Mouse (Mus musculus) hindbrain, embryonic 13.5 days (tissue): ENCODE results near the gene Cxcr5. TPM values are rescaled to one million over a fixed set of nuclear protein-coding genes. Genes with fewer than 3 reads are reported as not detected.

Source experiments
- ATAC-seq: fragments of 200-750 bp; cut with Nextera tagmentation; 2 replicates; pipeline ENCODE4 v1.8.0; 2017; ENCODE audit warnings: moderate TSS enrichment; ENCODE audit not compliant: low FRiP score
- H3K27ac ChIP-seq: fragments of 300-500 bp; sonication (generic); 2 replicates; pipeline ENCODE4 v1.5.1; 2015; ENCODE audit warnings: inconsistent platforms, mild to moderate bottlenecking, moderate library complexity
- H3K27me3 ChIP-seq: fragments of 300-500 bp; sonication (generic); 2 replicates; pipeline ENCODE4 v1.6.1; 2015; ENCODE audit warnings: mild to moderate bottlenecking, inconsistent platforms
- H3K36me3 ChIP-seq: fragments of 300-500 bp; sonication (generic); 2 replicates; pipeline ENCODE4 v1.6.1; 2015; ENCODE audit warnings: mild to moderate bottlenecking, inconsistent platforms
- H3K4me1 ChIP-seq: fragments of 300-500 bp; sonication (generic); replicated peaks from 2 replicates; pipeline ENCODE4 v1.6.1; 2015; ENCODE audit warnings: inconsistent platforms
- H3K4me2 ChIP-seq: fragments of 300-500 bp; sonication (generic); 2 replicates; pipeline ENCODE4 v1.6.1; 2015; ENCODE audit warnings: inconsistent platforms, mild to moderate bottlenecking, moderate library complexity
- H3K4me3 ChIP-seq: fragments of 300-500 bp; sonication (generic); 2 replicates; pipeline ENCODE4 v1.5.1; 2015; ENCODE audit warnings: mild to moderate bottlenecking, inconsistent platforms
- H3K9ac ChIP-seq: fragments of 300-500 bp; sonication (generic); 2 replicates; pipeline ENCODE4 v1.6.1; 2015; ENCODE audit warnings: mild to moderate bottlenecking, inconsistent platforms
- H3K9me3 ChIP-seq: fragments of 300-500 bp; sonication (generic); 2 replicates; pipeline ENCODE4 v1.6.1; 2016; ENCODE audit warnings: inconsistent platforms
- WGBS: fragments of 180-500 bp; shearing (Covaris S2); methylation state at CpG from one replicate; pipeline ENCODE4 v1.1.7; 2015; 5-methylcytosine and 5-hydroxymethylcytosine counted together
- polyA plus RNA-seq: library from polyadenylated mRNA; unstranded; fragments of >200 nt; fragmentation: Nextera tagmentation; extraction: Ambion mirVana; gene quantifications from 2 replicates; pipeline ENCODE4 v1.2.1, GENCODE M21; 2015

Cxcr5 gene
- polyA plus RNA-seq, 1 experiment from 2014 or later, result 0.10 TPM

DNA sequence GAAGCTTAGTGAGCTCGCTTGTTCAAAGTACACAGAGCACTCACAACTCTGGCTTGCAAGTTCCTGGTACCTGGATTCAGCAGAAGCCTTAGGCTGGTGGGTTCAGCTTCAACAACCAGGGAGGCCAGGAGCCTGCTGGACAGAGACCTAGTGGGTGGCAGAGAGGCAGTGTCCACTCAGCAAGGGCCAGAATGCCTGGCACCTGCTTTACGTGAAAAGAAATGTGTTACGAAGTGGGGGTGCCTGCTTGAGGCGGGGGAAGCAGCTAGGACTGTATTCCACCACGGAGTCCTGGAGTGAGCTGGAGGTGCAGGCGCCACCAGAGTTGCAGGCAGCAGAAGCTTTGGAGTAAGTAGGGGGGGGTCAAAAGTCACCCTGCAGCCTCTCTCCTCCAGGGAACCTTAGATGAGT lies 76.6 kb downstream of the Cxcr5 start:
- H3K36me3 ChIP-seq, result no peaks in the 10 kb centered on the region
- peak overlapping the region; percentile 99 for H3K4me2 ChIP-seq
- H3K9me3 ChIP-seq, result no peaks in the 10 kb centered on the region
- H3K4me3 ChIP-seq, result peak overlapping the region; percentile 90
- ATAC-seq, result no peak
- H3K27ac ChIP-seq, result no peak overlapping the region
- WGBS, result 42% methylated on average over 6 of the region's 6 CpGs
- H3K9ac ChIP-seq, result peak overlapping the region; percentile 98
- no peaks in the 10 kb centered on the region for H3K27me3 ChIP-seq
- H3K4me1 ChIP-seq, result peaks cover 81% of the 10 kb centered on the region

DNA sequence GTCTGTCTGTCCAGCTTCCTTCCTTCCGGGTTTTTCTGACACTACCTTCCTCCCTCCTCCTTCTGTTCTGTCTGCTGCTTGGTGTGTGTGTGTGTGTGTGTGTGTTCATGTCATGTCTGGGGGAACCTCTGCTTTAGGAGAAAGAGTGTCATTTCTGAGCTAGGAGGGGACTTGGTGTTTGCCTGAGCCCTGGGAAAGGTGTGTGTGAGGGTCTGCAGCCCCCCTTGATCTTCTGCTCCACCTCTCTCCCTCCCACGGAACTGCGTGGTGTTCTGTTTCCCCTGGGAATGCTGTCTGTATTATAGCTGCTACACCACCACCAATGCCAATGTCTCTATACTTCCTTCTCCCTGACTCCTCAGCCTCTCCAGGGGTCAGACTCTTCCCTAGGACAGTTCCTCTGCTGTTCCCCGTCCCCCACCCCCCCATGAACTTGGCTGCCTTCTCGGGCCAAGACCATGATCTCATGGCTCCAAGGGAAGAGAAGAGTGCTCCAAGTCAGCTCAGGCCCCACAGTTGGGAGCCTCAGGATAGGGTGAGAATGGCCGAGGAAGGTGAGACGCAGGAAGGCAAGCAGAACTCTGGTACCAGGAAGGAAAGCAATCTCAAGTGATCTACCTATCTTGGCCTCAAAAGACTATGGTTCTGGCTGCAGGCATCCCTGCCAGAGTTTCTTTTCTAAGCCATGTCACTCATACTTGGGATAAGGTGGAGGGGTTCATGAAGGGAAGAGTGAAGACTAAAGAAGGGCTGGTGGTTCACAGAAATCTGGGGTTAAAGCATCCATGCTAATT lies 77.2 kb downstream of the Cxcr5 start:
- H3K27ac ChIP-seq, result peak overlapping the region; percentile 98; the same call in 1 of the 2 replicates
- 38% methylated on average over 7 of the region's 7 CpGs for WGBS
- H3K9me3 ChIP-seq, result no peaks in the 10 kb centered on the region
- no peaks in the 10 kb centered on the region for H3K36me3 ChIP-seq
- H3K4me1 ChIP-seq, result peaks cover 79% of the 10 kb centered on the region
- peak overlapping the region; percentile 98 for H3K9ac ChIP-seq
- peak overlapping the region; percentile 99 for H3K4me2 ChIP-seq
- no peak for ATAC-seq
- no peaks in the 10 kb centered on the region for H3K27me3 ChIP-seq
- H3K4me3 ChIP-seq, result peak overlapping the region; percentile 90

DNA sequence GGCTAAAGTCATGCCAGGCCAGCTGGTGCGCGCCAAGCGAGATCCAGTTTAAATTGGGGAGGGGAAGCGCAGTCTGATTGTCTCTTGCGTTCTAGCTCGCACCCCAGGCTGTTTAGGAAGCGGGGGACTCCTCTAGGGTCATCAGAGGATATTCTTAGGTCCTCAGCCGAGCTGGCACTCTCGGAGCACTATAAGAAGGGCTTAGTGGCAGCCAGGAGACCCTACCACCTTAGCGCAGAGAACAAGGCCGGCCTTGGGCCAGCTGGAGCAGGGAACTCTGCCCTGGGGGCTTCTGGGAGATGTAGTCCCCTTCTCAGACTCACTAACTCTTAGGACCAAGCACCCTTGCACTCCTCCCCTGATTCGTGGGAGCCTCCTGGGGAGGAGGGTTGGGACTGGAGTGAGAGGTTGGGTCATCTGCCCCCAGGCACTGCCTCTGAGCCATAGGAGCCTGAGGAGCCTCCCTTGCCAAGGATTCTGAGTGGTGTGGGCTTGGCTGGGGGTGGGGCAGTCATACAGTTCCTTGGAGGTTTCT lies 78.1 kb downstream of the Cxcr5 start:
- H3K36me3 ChIP-seq, result no peaks in the 10 kb centered on the region
- H3K4me2 ChIP-seq, result peak overlapping the region; percentile 99
- H3K27ac ChIP-seq, result peak overlapping the region; percentile 98
- H3K9me3 ChIP-seq, result no peaks in the 10 kb centered on the region
- H3K4me3 ChIP-seq, result peak overlapping the region; percentile 90
- WGBS, result 0% methylated on average over 12 of the region's 12 CpGs
- peaks cover 70% of the 10 kb centered on the region for H3K4me1 ChIP-seq
- no peaks in the 10 kb centered on the region for H3K27me3 ChIP-seq
- peak overlapping the region; percentile 98 for H3K9ac ChIP-seq
- ATAC-seq, result peak; percentile 17

- ATAC-seq, result no peak
- WGBS, result under 1% methylated on average over 30 of the region's 39 CpGs
- H3K4me1 ChIP-seq, result peaks cover 66% of the 10 kb centered on the region
Measured at GRCm38 (mm10) chr9:44483041-44483509, 78.6 kb downstream of the Cxcr5 start.

GRCm38 (mm10) chr9:44482552-44482951 lies 79.1 kb downstream of the Cxcr5 start, which contains the start of gene Bcl9l:
TSS of gene Bcl9l (plus strand) at chr9:44482825.
- Histone ChIP-seq H3K27me3 (no peaks in the 10 kb centered on the region), H3K9ac (peak within 1 kb of the TSS; percentile 98), H3K4me3 (peak within 1 kb of the TSS; percentile 90), H3K9me3 (no peaks in the 10 kb centered on the region), H3K4me1 (peaks cover 66% of the 10 kb centered on the region), H3K27ac (peak within 1 kb of the TSS; percentile 98), H3K4me2 (peak within 1 kb of the TSS; percentile 99), H3K36me3 (no peaks in the 10 kb centered on the region)
- WGBS, result under 1% methylated on average over 24 of the region's 31 CpGs
- peak; percentile 65 for ATAC-seq

More at GRCm38 (mm10) chr9:44483041-44483509, 78.6 kb downstream of the Cxcr5 start:
- Histone ChIP-seq H3K4me2 (peak overlapping the region; percentile 99), H3K36me3 (no peaks in the 10 kb centered on the region), H3K27me3 (no peaks in the 10 kb centered on the region), H3K4me3 (peak overlapping the region; percentile 90), H3K9ac (peak overlapping the region; percentile 98), H3K27ac (peak overlapping the region; percentile 98), H3K9me3 (no peaks in the 10 kb centered on the region)

GRCm38 (mm10) chr9:44482112-44482511 lies 79.6 kb downstream of the Cxcr5 start:
- Histone ChIP-seq H3K4me3 (peak overlapping the region; percentile 90), H3K4me2 (peak overlapping the region; percentile 99), H3K27me3 (no peaks in the 10 kb centered on the region), H3K27ac (peak overlapping the region; percentile 98), H3K9ac (peak overlapping the region; percentile 98), H3K4me1 (peaks cover 66% of the 10 kb centered on the region), H3K9me3 (no peaks in the 10 kb centered on the region), H3K36me3 (no peaks in the 10 kb centered on the region)
- ATAC-seq, result no peak
- 8% methylated on average over 3 of the region's 3 CpGs for WGBS

GRCm38 (mm10) chr9:44479628-44480428 lies 81.8 kb downstream of the Cxcr5 start:
- Histone ChIP-seq H3K9me3 (no peaks in the 10 kb centered on the region), H3K36me3 (no peaks in the 10 kb centered on the region), H3K27ac (peak overlapping the region; percentile 99), H3K4me1 (peaks cover 44% of the 10 kb centered on the region), H3K4me3 (peak overlapping the region; percentile 82), H3K4me2 (peak overlapping the region; percentile 97), H3K9ac (peak overlapping the region; percentile 89), H3K27me3 (0 out of 2 replicates have a peak, but pooled peaks cover 2% of the 10 kb centered on the region)
- peak; percentile 65 for ATAC-seq
- under 1% methylated on average over 26 of the region's 26 CpGs for WGBS

- WGBS, result under 1% methylated on average over 29 of the region's 29 CpGs
- H3K36me3 ChIP-seq, result no peaks in the 10 kb centered on the region
- peak; percentile 57 for ATAC-seq
- no peaks in the 10 kb centered on the region for H3K9me3 ChIP-seq
- peak overlapping the region; percentile 99 for H3K27ac ChIP-seq
- H3K4me1 ChIP-seq, result peaks cover 37% of the 10 kb centered on the region
- peak overlapping the region; percentile 89 for H3K9ac ChIP-seq
- peak overlapping the region; percentile 82 for H3K4me3 ChIP-seq
- H3K27me3 ChIP-seq, result 0 out of 2 replicates have a peak, but pooled peaks cover 2% of the 10 kb centered on the region
- H3K4me2 ChIP-seq, result peak overlapping the region; percentile 97
Measured at GRCm38 (mm10) chr9:44478959-44479605, 82.6 kb downstream of the Cxcr5 start.

DNA sequence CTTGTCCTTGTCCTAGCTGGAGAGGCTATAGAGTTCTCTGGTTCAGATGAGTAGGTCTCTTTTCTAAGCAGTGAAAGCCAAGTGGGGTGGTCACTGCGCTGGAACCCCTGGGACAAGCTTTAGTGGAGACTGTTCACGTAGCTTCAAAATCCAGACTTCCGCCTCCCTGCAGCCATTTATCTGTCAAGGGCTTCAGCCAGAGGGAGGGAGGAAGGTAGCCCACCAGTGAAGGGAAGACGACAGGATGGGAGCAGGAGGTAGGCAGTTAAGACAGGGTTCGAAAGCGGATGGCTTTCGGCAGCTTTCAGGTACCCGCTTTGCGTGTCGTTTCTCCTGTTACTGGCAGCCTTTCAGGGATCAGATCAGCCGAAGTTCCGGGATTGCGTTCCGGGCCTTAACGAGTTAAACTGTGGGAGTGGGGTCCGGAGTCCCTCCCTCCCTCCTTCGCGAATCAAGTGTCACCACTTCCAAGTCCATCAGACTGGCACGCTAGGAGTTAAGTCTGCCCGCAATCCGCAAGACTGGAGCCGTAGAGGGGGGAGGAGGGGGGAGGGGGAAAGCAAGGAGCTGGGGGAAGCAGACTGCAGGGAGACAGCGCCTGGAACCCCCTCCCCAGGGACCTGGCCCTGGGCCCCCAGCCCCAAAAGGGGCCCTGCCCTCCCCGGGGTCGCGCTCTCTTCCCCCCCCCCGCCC lies 83.3 kb downstream of the Cxcr5 start:
- peak; percentile 49 for ATAC-seq
- Histone ChIP-seq H3K9me3 (no peaks in the 10 kb centered on the region), H3K27me3 (0 out of 2 replicates have a peak, but pooled peaks cover 2% of the 10 kb centered on the region), H3K4me3 (peak overlapping the region; percentile 82), H3K4me2 (peak overlapping the region; percentile 97), H3K4me1 (peaks cover 31% of the 10 kb centered on the region), H3K27ac (peak overlapping the region; percentile 99), H3K36me3 (no peaks in the 10 kb centered on the region), H3K9ac (peak overlapping the region; percentile 89)
- WGBS, result under 1% methylated on average over 25 of the region's 27 CpGs

DNA sequence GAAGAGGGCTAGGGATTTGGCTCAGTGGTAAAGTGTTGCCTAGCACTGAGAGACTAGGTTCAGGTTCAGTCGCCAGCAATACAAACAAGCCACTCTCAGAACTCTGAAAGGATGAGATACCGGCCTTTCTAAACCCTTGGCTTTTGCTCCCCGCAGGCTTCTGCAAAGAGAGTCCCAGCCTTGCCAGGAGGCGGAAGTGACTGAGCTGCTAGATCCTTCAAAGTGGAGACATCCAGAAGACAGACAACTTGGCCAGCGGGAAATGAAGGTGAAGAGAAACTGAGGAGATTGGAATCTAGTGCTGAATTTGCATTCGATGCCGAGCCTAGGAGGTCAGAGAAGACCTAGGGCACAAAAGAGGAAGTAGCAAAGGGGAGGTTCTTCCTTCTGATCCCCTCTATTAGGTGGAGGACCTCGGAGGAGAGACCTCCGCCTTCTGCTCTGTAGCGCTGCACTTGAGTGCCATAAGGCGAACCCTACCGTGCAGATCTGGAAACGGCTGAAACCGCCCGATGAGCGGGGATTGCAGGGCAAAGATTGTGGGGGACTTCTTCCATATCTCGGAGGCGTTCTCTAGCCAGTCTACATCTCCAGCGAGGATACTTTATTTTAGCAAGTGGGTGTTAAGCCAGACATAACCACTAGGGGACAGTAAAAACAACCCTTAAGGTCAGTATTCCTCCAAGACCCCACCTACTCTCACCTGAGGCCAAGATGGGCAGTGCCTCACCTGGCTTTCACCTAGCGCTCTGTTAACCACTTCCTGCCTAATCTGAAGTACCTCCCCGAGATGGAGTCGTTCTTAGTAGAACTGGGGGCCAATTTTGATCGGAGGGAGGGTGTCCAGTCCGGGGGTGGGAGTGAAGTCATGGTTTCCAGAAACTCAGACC lies 84.1 kb downstream of the Cxcr5 start:
- no peak for ATAC-seq
- H3K9me3 ChIP-seq, result no peaks in the 10 kb centered on the region
- peak overlapping the region; percentile 89; the same call in 1 of the 2 replicates for H3K9ac ChIP-seq
- peaks cover 31% of the 10 kb centered on the region for H3K4me1 ChIP-seq
- no peaks in the 10 kb centered on the region for H3K36me3 ChIP-seq
- H3K27me3 ChIP-seq, result 0 out of 2 replicates have a peak, but pooled peaks cover 2% of the 10 kb centered on the region
- WGBS, result 5% methylated on average over 24 of the region's 24 CpGs
- peak overlapping the region; percentile 82 for H3K4me3 ChIP-seq
- peak overlapping the region; percentile 99 for H3K27ac ChIP-seq
- peak overlapping the region; percentile 97 for H3K4me2 ChIP-seq
